Mouse (Mus musculus): ENCODE data around the gene Papola.

GRCm38 (mm10) chr12:105844406-105844805 lies 59.9 kb downstream of the Papola start:
- no peak for TF ChIP-seq POLR2A (IDR thresholded peaks at IDR 0.05; ENCODE audit: low read depth, low read length)
- no peak for TF ChIP-seq CTCF (conservative IDR thresholded peaks at IDR 0.05; ENCODE audit: insufficient read depth, insufficient read length, low read depth, low read length)
